Mouse (Mus musculus) small intestine, adult 2 months (tissue): ENCODE measurements around the gene B430306N03Rik.

Experiments
- CTCF ChIP-seq: fragments of 200-500 bp; IDR thresholded peaks from 2 replicates; pipeline ENCODE4 v1.5.1; 2012; ENCODE audit warnings: low read depth, mild to moderate bottlenecking, control low read depth, inconsistent platforms, low read length, moderate library complexity, mixed read lengths; ENCODE audit not compliant: insufficient replicate concordance, insufficient read length; ENCODE audit errors: extremely low read depth
- POLR2A ChIP-seq: fragments of 200-500 bp; IDR thresholded peaks from 2 replicates; pipeline ENCODE4 v1.6.1; 2012; ENCODE audit warnings: low read depth, mild to moderate bottlenecking, control low read depth, inconsistent platforms, low read length, moderate library complexity

DNA sequence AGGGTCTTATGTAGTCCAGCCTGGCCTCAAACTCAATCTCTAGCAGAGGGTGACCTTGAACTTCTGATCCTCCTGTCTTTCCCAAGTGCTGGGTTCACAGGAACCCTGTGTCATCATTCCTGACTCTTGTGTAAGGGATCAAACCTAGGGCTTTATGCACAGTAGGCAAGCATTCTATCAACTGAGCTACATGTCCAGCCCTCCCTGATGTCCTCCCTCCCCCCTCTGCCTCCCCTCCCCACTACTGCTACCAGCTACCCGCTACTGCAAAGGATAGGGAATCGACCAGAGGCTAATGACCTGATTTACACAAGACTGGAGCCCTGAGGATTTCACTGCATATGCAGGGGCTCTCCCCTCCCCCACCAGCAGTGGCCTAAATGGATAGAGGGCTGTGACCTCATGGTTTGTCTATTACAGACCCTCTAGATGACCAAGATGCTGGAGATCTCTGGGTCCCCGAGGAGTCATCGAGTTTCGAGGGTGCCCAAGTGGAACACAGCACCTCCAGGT, 34.8 kb downstream of the B430306N03Rik start:
- TF ChIP-seq POLR2A (no peak), CTCF (no peak)
